Mouse (Mus musculus) urinary bladder, postnatal 36 days (tissue): ENCODE measurements at regions not wholly inside any gene's neighbourhood (a gene's known extent, or its start where the extent isn't known, plus 50 kb on each side); places are given as distances from the start of the nearest gene placed in this dataset.

Experiments used
- DNase-seq, 2 experiments: peaks; one replicate each; pipeline ENCODE4 v3.0.0; 2022; ENCODE audit warnings: low spot score in 2 of 2, mixed read lengths in 1 of 2

DNA sequence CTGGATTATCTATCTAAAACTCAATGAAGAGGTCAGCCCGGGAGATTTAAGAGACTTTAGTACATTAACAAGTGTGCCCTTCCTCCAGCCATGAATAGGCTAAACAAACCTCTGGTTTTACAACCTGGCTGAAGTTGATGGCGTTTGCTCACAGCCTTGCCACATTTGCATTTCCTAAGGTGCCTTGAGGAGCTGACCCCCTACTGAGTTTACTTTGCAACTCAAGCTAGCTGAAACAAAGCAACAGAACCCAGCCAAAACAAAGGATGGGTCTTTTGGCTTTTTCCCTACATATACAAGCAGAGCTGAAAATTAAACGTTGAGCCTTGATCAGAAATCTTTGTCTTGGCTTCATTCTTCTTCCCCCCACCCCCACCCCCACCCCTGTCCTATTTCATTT, 51.7 kb upstream of the Hpf1 start:
- no peak for DNase-seq
